Mouse (Mus musculus) forebrain, postnatal 0 days (tissue): ENCODE data around the gene 9530003J23Rik. TPM values are rescaled to one million over a fixed set of nuclear protein-coding genes. Genes with fewer than 3 reads are reported as not detected.
"Not testable (repeated sequence)": the region's sequence is repeated elsewhere in the genome, so short reads cannot be mapped to it uniquely, and the experiment has no call there.

Experiments
- ATAC-seq: fragments of 200-750 bp; cut with Nextera tagmentation; 2 replicates; pipeline ENCODE4 v1.8.0; 2017; ENCODE audit warnings: mild to moderate bottlenecking, moderate library complexity
- DNase-seq: peaks from one replicate; pipeline ENCODE4 v3.0.0-alpha.2; 2015
- H3K27ac ChIP-seq: fragments of 300-500 bp; sonication (generic); 2 replicates; pipeline ENCODE4 v1.5.1; 2014; ENCODE audit warnings: low read depth, mild to moderate bottlenecking, antibody characterized with exemption, low read length, moderate library complexity, mixed read lengths
- H3K27me3 ChIP-seq: fragments of 300-500 bp; sonication (generic); 2 replicates; pipeline ENCODE4 v1.6.1; 2014; ENCODE audit warnings: mild to moderate bottlenecking, low read length, mixed read lengths; ENCODE audit not compliant: insufficient read depth
- H3K36me3 ChIP-seq: fragments of 300-500 bp; sonication (generic); 2 replicates; pipeline ENCODE4 v1.6.1; 2014; ENCODE audit warnings: mild to moderate bottlenecking, moderate library complexity; ENCODE audit not compliant: insufficient read depth
- H3K4me1 ChIP-seq: fragments of 300-500 bp; sonication (generic); 2 replicates; pipeline ENCODE4 v1.6.1; 2014; ENCODE audit warnings: antibody characterized with exemption; ENCODE audit not compliant: insufficient read depth
- H3K4me2 ChIP-seq: fragments of 300-500 bp; sonication (generic); 2 replicates; pipeline ENCODE4 v1.6.1; 2014; ENCODE audit warnings: low read depth, mild to moderate bottlenecking, moderate library complexity
- H3K4me3 ChIP-seq: fragments of 300-500 bp; sonication (generic); 2 replicates; pipeline ENCODE4 v1.5.1; 2014; ENCODE audit warnings: low read depth, low read length, mixed read lengths
- H3K9ac ChIP-seq: fragments of 300-500 bp; sonication (generic); 2 replicates; pipeline ENCODE4 v1.6.1; 2014; ENCODE audit warnings: mild to moderate bottlenecking
- H3K9me3 ChIP-seq: fragments of 300-500 bp; sonication (generic); 2 replicates; pipeline ENCODE4 v1.6.1; 2016; ENCODE audit warnings: low read length
- CTCF ChIP-seq: sonication (generic); IDR thresholded peaks from 2 replicates; pipeline ENCODE4 v1.5.1; 2016; ENCODE audit warnings: antibody characterized with exemption, control low read depth, low read depth
- WGBS: fragments of 180-500 bp; shearing (Covaris S2); extraction: QIAGEN DNeasy Blood & Tissue Kit; methylation state at CpG from one replicate; pipeline ENCODE4 v1.1.7; 2014; 5-methylcytosine and 5-hydroxymethylcytosine counted together
- polyA plus RNA-seq: library from polyadenylated mRNA; unstranded; fragments of >200 nt; fragmentation: Nextera tagmentation; extraction: Ambion mirVana; gene quantifications from 2 replicates; pipeline ENCODE4 v1.2.1, GENCODE M21; 2015
- total RNA-seq: library from RNA; depleted of rRNA; stranded (reverse); fragments of >200 nt; gene quantifications from 2 replicates; pipeline ENCODE4 v1.2.3, GENCODE M21; 2014; rRNA removed

The 9530003J23Rik gene
- total RNA-seq: not detected in 2 replicates
- 0.13 and 0.21 TPM in 2 replicates for polyA plus RNA-seq

DNA sequence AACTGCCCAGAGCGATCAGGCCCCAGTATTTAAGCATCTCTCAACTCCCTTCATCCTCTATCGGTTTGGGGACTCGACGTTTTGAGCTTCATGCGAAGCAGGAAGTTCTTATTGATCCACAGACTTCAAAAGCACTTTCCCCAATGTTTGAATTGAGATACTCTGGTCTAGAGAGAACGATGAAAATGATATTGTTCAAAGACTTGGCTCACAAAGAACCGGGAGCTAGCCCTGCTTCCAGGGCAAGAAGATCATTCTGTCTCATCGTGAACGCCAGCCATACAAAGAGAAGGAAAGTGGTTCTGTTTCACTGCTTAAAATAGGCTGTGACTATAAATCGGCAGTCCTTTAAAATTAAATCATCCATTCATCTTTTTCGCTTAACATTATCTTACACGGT, at the start of gene 9530003J23Rik:
TSS of gene 9530003J23Rik (minus strand) at position 101 of the 400 bp plus-strand sequence.
- Histone ChIP-seq H3K4me2 (no peak within 1 kb of the TSS), H3K9ac (no peak within 1 kb of the TSS), H3K27ac (no peak within 1 kb of the TSS), H3K4me3 (no peak within 1 kb of the TSS), H3K27me3 (no peaks in the 10 kb centered on the region), H3K9me3 (no peaks in the 10 kb centered on the region), H3K36me3 (no peaks in the 10 kb centered on the region), H3K4me1 (no peaks in the 10 kb centered on the region)
- ATAC-seq (no peak), DNase-seq (no peak)
- no peak for TF ChIP-seq CTCF
- 89% methylated on average over 12 of the region's 12 CpGs for WGBS

DNA sequence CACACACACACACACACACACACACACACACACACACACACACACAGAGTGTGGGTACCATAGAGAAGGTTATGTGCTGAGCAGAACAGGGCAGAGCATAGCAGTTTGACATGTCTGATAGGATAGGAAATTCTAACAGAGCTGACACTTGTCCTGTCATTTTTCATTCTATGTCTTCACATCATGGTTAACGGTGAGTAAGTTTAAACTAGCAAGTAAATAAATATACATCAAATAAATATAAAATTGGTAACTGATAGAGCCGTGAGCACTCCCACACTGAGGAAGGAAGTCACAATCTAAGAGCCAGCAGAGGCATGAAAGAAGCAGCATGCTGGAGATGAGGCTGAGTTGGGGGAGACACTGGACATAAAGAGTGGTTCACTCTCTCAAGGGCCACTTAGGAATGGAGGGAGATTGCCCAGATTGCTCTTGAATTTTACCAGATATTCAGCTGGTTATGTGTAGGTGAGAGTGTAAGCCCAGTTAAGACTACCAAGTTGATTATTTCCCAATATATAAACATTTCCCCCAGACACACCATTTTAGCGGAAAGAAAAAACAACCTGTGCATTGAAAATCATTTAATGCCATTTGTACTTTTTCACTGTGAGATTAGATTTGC, 48.8 kb upstream of the 9530003J23Rik start:
- 91% methylated on average over 3 of the region's 3 CpGs for WGBS
- no peak for DNase-seq
- Histone ChIP-seq H3K9ac (no peak overlapping the region), H3K9me3 (no peaks in the 10 kb centered on the region), H3K27ac (no peak overlapping the region), H3K4me2 (no peak overlapping the region), H3K4me3 (no peak overlapping the region), H3K4me1 (no peaks in the 10 kb centered on the region), H3K36me3 (no peaks in the 10 kb centered on the region), H3K27me3 (no peaks in the 10 kb centered on the region)
- ATAC-seq: no peak
- no peak for TF ChIP-seq CTCF

DNA sequence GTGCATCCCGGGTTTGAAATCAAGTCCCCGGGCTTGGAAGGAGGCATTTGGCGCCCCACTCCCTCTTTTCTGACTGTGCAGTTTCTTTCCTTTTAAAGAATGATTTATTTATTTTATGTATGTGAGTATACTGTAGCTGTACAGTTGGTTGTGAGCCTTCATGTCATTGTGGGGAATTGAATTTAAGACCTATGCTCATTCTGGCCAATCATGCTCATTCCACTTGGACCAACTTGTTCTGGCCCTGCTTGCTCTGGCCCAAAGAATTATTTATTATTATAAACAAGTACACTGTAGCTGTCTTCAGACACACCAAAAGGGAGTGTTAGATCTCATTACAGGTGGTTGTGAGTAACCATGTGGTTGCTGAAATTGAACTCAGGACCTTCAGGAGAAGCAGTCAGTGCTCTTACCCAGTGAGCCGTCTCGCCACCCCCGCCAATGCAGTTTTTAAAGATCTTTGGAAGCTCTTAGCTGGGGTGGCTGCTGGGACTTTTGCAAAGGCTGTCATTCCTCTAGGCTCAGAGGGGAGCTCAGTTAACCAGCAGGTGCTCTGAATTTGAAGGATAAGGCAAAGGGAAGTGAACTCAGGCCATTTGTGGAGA, 48.0 kb upstream of the 9530003J23Rik start:
- no peak overlapping the region for H3K4me2 ChIP-seq
- WGBS: 99% methylated on average over 6 of the region's 6 CpGs
- no peak for ATAC-seq

DNA sequence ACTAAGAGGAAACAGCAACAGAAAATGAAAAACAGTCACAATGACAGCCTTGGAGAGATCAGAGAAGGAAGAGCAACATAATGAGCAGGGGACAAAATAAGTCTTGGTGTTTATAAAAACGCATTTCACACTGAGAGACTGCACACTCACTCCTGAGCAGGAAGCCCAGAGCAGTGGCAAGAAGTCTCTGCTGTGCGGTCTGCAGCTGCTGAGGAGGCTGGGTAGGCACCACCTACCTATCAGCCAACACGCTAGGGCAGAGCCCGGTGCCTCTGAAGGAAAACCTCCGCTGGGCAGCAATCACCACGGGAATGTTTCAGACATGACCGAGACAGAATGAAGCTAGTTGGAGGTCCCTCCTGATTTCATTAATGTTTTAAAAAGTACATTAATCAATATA, 47.1 kb upstream of the 9530003J23Rik start:
- ATAC-seq, H3K4me2 ChIP-seq: not testable (repeated sequence)
- 89% methylated on average over 3 of the region's 7 CpGs for WGBS

More for the DNA sequence above, 48.0 kb upstream of the 9530003J23Rik start:
- no peak for DNase-seq
- H3K4me1 ChIP-seq: no peaks in the 10 kb centered on the region
- H3K9me3 ChIP-seq: no peaks in the 10 kb centered on the region
- no peak overlapping the region for H3K9ac ChIP-seq
- H3K27me3 ChIP-seq: no peaks in the 10 kb centered on the region
- no peak overlapping the region for H3K4me3 ChIP-seq
- no peaks in the 10 kb centered on the region for H3K36me3 ChIP-seq
- TF ChIP-seq CTCF: no peak
- no peak overlapping the region for H3K27ac ChIP-seq

DNA sequence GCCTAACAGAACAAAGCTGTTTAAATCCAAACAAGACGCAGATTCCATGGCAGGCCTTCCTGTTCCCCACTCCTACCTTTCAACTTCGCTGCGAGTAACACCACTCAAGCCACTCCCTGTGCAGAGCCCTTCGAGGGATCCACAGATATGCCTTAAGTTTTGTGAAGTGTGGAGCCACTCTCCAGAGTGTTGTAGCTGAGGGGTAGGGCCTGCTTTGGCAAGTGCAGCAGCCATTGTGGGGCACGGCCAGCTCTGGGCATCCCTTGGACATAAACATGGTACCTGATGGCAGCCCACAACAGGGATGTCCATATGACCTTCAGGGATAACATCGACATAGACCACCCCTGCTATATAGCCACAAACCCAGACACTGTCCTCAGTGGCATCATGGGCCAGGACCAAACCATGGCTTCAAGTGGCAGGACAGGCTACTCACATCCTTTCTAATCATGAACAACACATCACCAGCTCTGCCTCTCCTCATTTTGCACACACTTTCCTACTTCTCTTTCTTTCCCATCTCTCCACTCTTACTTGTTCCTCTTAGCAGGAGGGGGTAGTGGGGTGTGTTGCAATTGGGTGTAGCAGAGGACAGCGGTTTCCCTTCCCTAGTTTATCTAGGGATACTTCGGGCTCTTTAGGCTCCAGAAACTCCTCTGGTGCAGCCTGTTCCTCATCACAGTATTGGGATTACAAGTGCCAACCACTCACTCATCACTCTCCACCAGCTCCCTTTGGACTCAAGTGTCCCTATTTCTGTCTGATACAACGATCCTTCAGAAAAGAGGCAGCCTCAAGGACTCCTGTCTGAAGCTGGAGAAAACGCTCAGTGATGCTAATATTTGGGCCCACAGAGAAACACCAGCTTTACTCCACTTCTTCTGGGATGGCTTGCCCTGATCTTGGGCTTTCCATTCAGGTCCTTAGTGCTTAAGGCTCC, 46.3 kb upstream of the 9530003J23Rik start:
- Histone ChIP-seq H3K9ac (no peak overlapping the region), H3K27ac (no peak overlapping the region), H3K4me1 (no peaks in the 10 kb centered on the region), H3K27me3 (no peaks in the 10 kb centered on the region), H3K36me3 (no peaks in the 10 kb centered on the region), H3K4me2 (no peak overlapping the region), H3K9me3 (no peaks in the 10 kb centered on the region), H3K4me3 (no peak overlapping the region)
- TF ChIP-seq CTCF: no peak
- ATAC-seq: no peak
- DNase-seq: no peak
- 89% methylated on average over 10 of the region's 10 CpGs for WGBS

More for the DNA sequence above, 47.1 kb upstream of the 9530003J23Rik start:
- not testable (repeated sequence) for H3K36me3 ChIP-seq, DNase-seq, H3K4me3 ChIP-seq, H3K27me3 ChIP-seq, H3K9ac ChIP-seq, H3K4me1 ChIP-seq, H3K9me3 ChIP-seq, H3K27ac ChIP-seq

DNA sequence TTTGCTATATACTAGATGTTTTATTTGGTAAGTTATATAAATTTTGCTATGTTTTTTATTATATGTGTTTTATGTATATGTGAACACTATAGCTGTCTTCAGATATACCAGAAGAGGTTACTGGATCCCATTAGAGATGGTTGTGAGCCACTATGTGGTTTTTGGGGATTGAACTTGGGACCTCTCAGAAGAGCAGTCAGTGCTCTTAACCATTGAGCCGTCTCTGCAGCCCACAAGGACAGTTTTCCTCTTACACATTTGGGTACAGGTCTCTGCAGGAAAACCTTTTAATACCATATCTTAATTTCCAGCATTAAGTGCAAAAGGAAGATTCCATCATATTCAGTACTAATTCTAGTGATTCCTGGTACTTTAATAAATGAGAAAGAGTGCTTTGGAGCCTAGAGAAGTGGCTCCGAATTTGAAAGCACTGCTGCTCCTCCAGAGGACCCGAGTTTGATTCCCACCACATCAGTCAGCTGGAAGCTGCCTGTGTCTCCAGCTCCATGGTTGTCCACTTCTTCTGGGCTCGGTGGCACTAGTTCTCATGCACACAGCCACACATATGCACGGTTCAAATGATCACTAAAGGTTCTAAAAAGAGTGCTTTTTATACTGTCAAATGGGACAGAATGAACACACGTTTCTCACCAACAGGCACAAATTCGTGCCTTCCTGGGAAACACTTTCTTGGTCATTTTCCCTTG, 45.5 kb upstream of the 9530003J23Rik start:
- Histone ChIP-seq H3K9ac (no peak overlapping the region), H3K36me3 (no peaks in the 10 kb centered on the region), H3K27ac (no peak overlapping the region), H3K4me1 (no peaks in the 10 kb centered on the region), H3K27me3 (no peaks in the 10 kb centered on the region), H3K4me2 (no peak overlapping the region), H3K9me3 (no peaks in the 10 kb centered on the region), H3K4me3 (no peak overlapping the region)
- TF ChIP-seq CTCF: no peak
- WGBS: 77% methylated on average over 7 of the region's 7 CpGs
- ATAC-seq (no peak), DNase-seq (no peak)

DNA sequence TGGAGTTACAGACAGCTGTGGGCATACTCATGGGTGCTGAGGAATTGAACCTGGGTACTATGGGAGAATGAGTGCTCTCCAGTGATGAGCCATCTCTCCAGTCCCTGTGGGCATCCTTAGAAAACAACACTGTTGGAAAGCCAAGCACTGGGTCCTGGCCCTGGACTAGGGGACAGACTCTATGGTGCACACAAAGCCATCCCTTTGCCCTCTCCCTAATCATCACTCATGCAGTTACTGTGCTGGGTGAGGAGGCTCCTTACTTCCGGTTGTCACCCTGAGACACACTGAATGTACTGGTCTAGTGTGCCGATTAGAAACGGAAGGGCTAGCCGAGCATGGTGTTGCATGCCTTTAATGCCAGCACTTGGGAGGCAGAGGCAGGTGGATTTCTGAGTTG, 44.7 kb upstream of the 9530003J23Rik start:
- not testable (repeated sequence) for H3K9ac ChIP-seq
- 91% methylated on average over 4 of the region's 4 CpGs for WGBS

More for the DNA sequence above, 44.7 kb upstream of the 9530003J23Rik start:
- not testable (repeated sequence) for H3K36me3 ChIP-seq, DNase-seq, H3K4me3 ChIP-seq, H3K27me3 ChIP-seq, H3K4me1 ChIP-seq, H3K4me2 ChIP-seq, ATAC-seq, H3K27ac ChIP-seq, H3K9me3 ChIP-seq
